Mouse (Mus musculus) splenic B cell, adult 2 months (primary cell): ENCODE measurements at regions not wholly inside any gene's neighbourhood (a gene's known extent, or its start where the extent isn't known, plus 50 kb on each side); places are given as distances from the start of the nearest gene placed in this dataset.

ENCODE experiments used
- DNase-seq: peaks from one replicate; pipeline ENCODE4 v3.0.0-alpha.2; 2011; ENCODE audit warnings: low read depth, low spot score
- H3K27me3 ChIP-seq: 2 replicates; pipeline ENCODE4 v1.6.1; 2012; ENCODE audit warnings: mild to moderate bottlenecking, low read length, moderate library complexity, mixed read lengths; ENCODE audit not compliant: control insufficient read depth, poor library complexity, insufficient read depth, severe bottlenecking
- H3K36me3 ChIP-seq: 2 replicates; pipeline ENCODE4 v1.6.1; 2012; ENCODE audit warnings: mild to moderate bottlenecking, low read length, moderate library complexity, mixed read lengths; ENCODE audit not compliant: control insufficient read depth, poor library complexity, insufficient read depth, severe bottlenecking

DNA sequence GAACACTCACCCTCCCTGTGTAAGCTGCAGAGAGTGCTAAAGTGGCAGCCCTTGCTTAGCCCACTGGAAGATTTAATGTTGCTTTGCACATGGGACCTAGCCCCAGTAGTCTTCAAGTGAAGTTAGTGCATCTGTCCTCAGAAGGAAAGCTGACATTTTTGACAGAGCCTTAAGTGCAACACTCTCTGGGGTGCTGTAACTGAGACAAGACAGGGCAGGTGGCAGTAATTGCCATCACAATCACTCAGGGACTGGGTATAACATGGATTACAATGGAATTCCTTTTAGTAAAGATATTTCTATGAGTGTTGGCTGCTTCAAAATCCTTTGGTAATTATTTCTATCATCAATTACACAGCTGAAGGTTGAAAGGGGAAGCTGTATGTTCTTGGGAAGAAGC is 556.4 kb downstream of the Gsdmc2 start:
- no peak for DNase-seq
- H3K27me3 ChIP-seq = no peaks in the 10 kb centered on the region
- H3K36me3 ChIP-seq = no peaks in the 10 kb centered on the region

GRCm38 (mm10) chr15:63286026-63286425 is 559.0 kb downstream of the Gsdmc2 start:
- Histone ChIP-seq H3K36me3 (no peaks in the 10 kb centered on the region), H3K27me3 (no peaks in the 10 kb centered on the region)
- DNase-seq = no peak

- H3K36me3 ChIP-seq = no peaks in the 10 kb centered on the region
- DNase-seq = no peak
- H3K27me3 ChIP-seq = no peaks in the 10 kb centered on the region
These were observed 574.6 kb downstream of the Gsdmc2 start for GRCm38 (mm10) chr15:63270381-63270780.

GRCm38 (mm10) chr15:63265845-63266244 is 579.1 kb downstream of the Gsdmc2 start:
- DNase-seq = no peak
- no peaks in the 10 kb centered on the region for H3K36me3 ChIP-seq

DNA sequence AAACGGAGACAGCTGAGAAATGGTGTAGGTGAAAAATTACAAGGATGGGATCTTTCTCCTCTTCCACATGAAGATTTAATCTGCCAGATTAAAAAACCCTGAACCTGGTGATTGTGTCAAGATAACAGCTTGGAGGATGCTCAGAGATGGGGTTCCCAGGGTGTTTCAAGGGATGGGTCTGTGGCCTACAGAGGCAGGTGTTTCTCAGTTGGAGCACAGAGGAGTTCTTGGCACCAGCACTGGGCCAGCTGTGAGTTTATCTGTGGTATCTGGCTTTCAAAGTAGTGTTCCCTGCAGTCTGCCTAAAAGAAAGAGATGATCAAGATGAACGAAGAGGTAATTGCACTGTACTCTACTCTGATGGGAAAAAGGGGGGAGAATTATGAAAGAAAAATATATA is 589.2 kb downstream of the Gsdmc2 start:
- Histone ChIP-seq H3K36me3 (no peaks in the 10 kb centered on the region), H3K27me3 (no peaks in the 10 kb centered on the region)
- DNase-seq = no peak

More at GRCm38 (mm10) chr15:63265845-63266244, 579.1 kb downstream of the Gsdmc2 start:
- no peaks in the 10 kb centered on the region for H3K27me3 ChIP-seq

DNA sequence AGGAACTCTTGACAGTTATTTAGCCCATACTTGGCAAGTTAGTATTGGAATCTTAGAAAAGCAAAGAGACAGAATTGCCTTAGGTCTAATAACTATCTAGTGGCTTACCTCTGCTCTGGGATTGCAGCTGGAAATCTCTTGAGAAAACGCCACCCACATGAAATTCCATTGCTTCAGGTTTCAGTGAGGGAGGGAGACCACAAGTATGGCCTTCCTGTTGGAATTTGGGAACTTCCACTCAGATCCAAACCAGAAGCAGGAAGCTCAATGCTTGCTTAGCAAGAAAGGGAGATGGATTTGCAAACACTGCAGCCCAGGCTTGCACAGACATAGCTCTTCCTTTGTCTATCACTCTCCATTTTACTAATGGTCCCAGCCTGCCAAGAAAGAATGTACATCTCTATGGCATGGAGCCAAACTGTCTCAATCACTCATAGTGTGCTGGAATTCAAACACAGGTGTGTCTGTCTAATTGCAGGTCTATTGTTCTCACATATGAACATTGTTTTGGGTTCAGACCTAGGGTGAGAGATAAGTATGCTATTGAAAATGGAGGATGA is 592.1 kb downstream of the Gsdmc2 start:
- no peak for DNase-seq
- H3K27me3 ChIP-seq = no peaks in the 10 kb centered on the region

DNA sequence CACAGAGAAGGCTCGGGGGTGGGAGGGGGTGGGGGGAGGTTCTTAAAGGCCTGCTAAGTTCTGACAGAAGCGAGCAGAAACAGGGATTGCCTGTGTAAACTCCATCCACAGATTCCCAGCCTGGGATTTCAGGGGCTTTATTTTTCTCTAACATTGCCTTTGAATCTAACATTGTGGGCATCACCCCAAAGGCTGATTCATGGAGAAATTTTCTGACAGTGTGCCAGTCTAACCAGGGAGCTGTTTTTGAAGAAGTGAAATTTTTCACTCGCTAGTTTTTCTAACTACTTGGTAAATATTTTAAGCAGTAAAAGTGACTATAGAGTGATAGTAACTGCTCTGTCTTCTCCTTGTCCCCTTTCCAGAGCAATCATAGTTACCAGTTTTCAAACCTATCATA is 606.4 kb downstream of the Gsdmc2 start:
- no peak for DNase-seq
- no peaks in the 10 kb centered on the region for H3K36me3 ChIP-seq
- H3K27me3 ChIP-seq = no peaks in the 10 kb centered on the region

More for the DNA sequence above, 592.1 kb downstream of the Gsdmc2 start:
- H3K36me3 ChIP-seq = no peaks in the 10 kb centered on the region

GRCm38 (mm10) chr15:63218393-63219060 is 626.5 kb downstream of the Gsdmc2 start:
- DNase-seq = no peak
- Histone ChIP-seq H3K36me3 (no peaks in the 10 kb centered on the region), H3K27me3 (no peaks in the 10 kb centered on the region)

DNA sequence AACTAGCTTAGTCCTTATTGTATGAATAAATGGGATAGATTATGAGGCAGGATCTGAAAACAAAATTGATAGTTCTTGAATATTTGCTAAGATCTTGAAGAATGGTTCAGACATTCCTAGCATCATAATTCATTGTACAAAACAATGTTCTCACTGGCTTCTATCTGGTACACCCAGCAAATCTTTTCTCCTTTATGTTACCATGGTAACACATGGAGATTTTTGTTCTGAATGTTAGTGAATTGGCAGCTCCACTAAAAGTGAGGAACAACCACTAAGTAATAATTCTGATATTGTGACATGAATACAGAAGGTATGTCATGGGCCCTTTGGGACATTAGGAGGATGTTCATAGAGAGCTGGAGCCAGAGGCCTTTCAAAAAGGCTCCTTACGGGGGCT is 639.8 kb downstream of the Gsdmc2 start:
- H3K36me3 ChIP-seq = no peaks in the 10 kb centered on the region
- DNase-seq = no peak
- H3K27me3 ChIP-seq = no peaks in the 10 kb centered on the region

DNA sequence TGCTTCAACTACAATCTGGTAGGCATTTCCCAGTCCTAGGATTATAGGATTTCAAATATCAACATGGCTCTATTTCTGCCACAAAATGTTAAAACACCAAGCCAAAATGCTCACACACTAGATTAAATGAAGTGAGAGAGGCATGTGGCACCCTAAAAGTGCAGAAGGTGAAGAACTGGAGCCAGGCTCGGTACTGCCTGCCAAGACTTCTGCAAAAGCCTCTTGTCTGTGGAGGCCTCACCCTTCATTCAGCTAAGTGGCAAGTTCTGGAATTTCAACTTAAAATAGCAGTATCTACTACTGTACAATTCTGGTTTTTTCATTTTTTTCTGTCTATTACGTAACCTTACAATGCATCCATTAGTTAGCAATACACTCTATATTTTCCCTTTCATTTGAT is 649.9 kb downstream of the Gsdmc2 start:
- no peaks in the 10 kb centered on the region for H3K27me3 ChIP-seq
- DNase-seq = no peak
- H3K36me3 ChIP-seq = no peaks in the 10 kb centered on the region

DNA sequence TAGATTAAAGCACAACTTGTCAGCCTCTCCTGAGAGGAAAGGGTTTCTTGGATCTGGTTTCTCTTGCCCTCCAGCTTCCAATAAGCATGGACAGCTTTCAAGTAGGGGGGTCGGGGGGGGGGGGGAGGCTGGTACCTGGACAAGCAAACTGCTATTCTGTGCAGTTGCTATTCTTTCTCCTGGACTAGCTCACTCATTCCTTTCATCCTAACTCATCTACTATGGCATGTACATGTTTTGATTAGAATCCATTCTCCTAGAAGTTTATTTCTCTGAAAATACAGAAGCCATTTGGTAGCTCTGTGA is 650.5 kb downstream of the Gsdmc2 start:
- Histone ChIP-seq H3K36me3 (no peaks in the 10 kb centered on the region), H3K27me3 (no peaks in the 10 kb centered on the region)
- no peak for DNase-seq

DNA sequence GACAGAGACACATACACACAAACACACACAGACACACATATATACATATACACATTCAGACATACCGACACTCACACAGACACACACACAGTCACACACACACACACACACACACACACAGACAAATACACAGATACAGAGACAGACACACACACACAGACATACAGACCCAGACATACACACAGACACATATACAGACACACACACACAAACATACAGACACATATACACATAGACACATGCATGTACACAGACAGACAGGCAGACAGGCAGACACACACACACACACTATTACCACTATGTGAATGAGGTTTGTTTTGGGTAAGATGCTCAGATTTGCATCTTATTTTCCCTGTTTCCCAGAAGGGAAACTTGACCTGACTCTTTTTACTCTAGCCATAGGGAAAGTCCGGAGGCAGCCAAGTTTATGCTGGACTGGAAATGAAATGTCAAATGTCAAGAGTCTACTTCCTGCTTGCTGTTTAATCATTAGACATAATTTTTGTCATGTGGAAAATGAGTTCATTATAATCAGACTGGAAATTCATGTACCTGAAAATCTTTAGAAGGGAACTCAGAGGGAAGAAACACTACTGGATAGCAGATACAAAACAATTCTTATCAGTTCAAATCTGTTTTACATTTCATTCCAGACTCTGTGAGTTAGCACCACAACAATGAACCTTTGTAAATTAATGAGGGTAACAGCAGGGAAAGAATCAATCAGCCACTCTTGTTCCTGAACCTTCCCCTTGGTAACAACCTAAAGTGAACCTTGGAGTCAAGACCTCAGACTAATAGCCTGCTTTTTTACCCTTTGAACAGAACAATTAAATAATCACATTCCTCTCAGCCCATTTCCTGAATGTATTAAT is 651.1 kb downstream of the Gsdmc2 start:
- H3K27me3 ChIP-seq = no peaks in the 10 kb centered on the region
- H3K36me3 ChIP-seq = no peaks in the 10 kb centered on the region
- no peak for DNase-seq

DNA sequence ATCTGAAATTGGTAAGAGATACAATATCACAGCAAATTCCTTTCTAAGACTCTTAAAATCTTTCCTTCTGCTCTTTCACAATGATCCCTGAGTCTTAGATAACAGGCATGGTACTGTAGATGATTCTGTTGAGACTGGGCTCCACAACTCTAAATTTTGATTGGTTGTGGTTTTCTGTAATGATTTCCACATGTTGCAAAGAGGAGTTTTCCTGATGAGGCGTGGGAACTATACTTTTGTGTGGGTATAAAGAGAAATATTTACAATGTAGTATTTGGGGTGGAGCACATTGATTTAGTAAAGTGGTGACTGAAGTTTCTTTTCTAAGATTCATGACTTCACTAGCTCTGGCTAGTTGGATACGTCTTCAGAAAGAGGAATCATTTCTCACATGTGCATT is 653.2 kb downstream of the Gsdmc2 start:
- Histone ChIP-seq H3K36me3 (no peaks in the 10 kb centered on the region), H3K27me3 (no peaks in the 10 kb centered on the region)
- DNase-seq = no peak

- no peaks in the 10 kb centered on the region for H3K36me3 ChIP-seq
- no peak for DNase-seq
- no peaks in the 10 kb centered on the region for H3K27me3 ChIP-seq
These were observed 654.9 kb downstream of the Gsdmc2 start for GRCm38 (mm10) chr15:63190086-63190485.

GRCm38 (mm10) chr15:63171003-63171402 is 674.0 kb downstream of the Gsdmc2 start:
- Histone ChIP-seq H3K27me3 (no peaks in the 10 kb centered on the region), H3K36me3 (no peaks in the 10 kb centered on the region)
- no peak for DNase-seq
